Mouse (Mus musculus) hindbrain, postnatal 0 days (tissue): ENCODE measurements at regions not wholly inside any gene's neighbourhood (a gene's known extent, or its start where the extent isn't known, plus 50 kb on each side); places are given as distances from the start of the nearest gene placed in this dataset.

Experiments
- ATAC-seq: fragments of 200-750 bp; cut with Nextera tagmentation; 2 replicates; pipeline ENCODE4 v1.8.0; 2017; ENCODE audit warnings: mild to moderate bottlenecking, moderate TSS enrichment, moderate library complexity
- DNase-seq: peaks from one replicate; pipeline ENCODE4 v3.0.0-alpha.2; 2015; ENCODE audit warnings: low spot score
- H3K27ac ChIP-seq: fragments of 300-500 bp; sonication (generic); 2 replicates; pipeline ENCODE4 v1.5.1; 2014; ENCODE audit warnings: mild to moderate bottlenecking
- H3K27me3 ChIP-seq: fragments of 300-500 bp; sonication (generic); 2 replicates; pipeline ENCODE4 v1.6.1; 2014; ENCODE audit warnings: low read length, mixed read lengths; ENCODE audit not compliant: insufficient read depth
- H3K36me3 ChIP-seq: fragments of 300-500 bp; sonication (generic); 2 replicates; pipeline ENCODE4 v1.6.1; 2014; ENCODE audit warnings: low read length, mixed read lengths; ENCODE audit not compliant: insufficient read depth
- H3K4me1 ChIP-seq: fragments of 300-500 bp; sonication (generic); 2 replicates; pipeline ENCODE4 v1.6.1; 2014; ENCODE audit warnings: antibody characterized with exemption, low read length, mixed read lengths; ENCODE audit not compliant: insufficient read depth
- H3K4me2 ChIP-seq: fragments of 300-500 bp; sonication (generic); 2 replicates; pipeline ENCODE4 v1.6.1; 2014; ENCODE audit warnings: low read depth, mild to moderate bottlenecking, low read length, moderate library complexity, mixed read lengths
- H3K4me3 ChIP-seq: fragments of 300-500 bp; sonication (generic); 2 replicates; pipeline ENCODE4 v1.5.1; 2014; ENCODE audit warnings: low read length
- H3K9ac ChIP-seq: fragments of 300-500 bp; sonication (generic); replicated peaks from 2 replicates; pipeline ENCODE4 v1.6.1; 2014; ENCODE audit warnings: mild to moderate bottlenecking, low read length, moderate library complexity, mixed read lengths
- H3K9me3 ChIP-seq: fragments of 300-500 bp; sonication (generic); 2 replicates; pipeline ENCODE4 v1.6.1; 2016; ENCODE audit warnings: low read length, mixed read lengths
- CTCF ChIP-seq: IDR thresholded peaks from 2 replicates; pipeline ENCODE4 v1.5.1; 2016; ENCODE audit warnings: antibody characterized with exemption, control low read depth, low read depth
- WGBS: fragments of 180-500 bp; shearing (Covaris S2); extraction: QIAGEN DNeasy Blood & Tissue Kit; methylation state at CpG from one replicate; pipeline ENCODE4 v1.1.7; 2014; 5-methylcytosine and 5-hydroxymethylcytosine counted together

GRCm38 (mm10) chr11:48605223-48605824 lies 194.8 kb upstream of the Rack1 start:
- no peak for ATAC-seq
- WGBS: 65% methylated on average over 5 of the region's 5 CpGs
- Histone ChIP-seq H3K27me3 (no peaks in the 10 kb centered on the region), H3K4me1 (no peaks in the 10 kb centered on the region), H3K4me3 (no peak overlapping the region), H3K9ac (no peak overlapping the region), H3K4me2 (no peak overlapping the region), H3K36me3 (no peaks in the 10 kb centered on the region), H3K27ac (no peak overlapping the region), H3K9me3 (no peaks in the 10 kb centered on the region)
- DNase-seq: peak; percentile 28
- TF ChIP-seq CTCF: no peak

- Histone ChIP-seq H3K4me1 (no peaks in the 10 kb centered on the region), H3K9me3 (no peaks in the 10 kb centered on the region), H3K36me3 (no peaks in the 10 kb centered on the region), H3K27ac (no peak overlapping the region), H3K4me3 (no peak overlapping the region), H3K27me3 (no peaks in the 10 kb centered on the region), H3K9ac (no peak overlapping the region), H3K4me2 (no peak overlapping the region)
- 91% methylated on average over 1 of the region's 1 CpGs for WGBS
- DNase-seq: no peak
- no peak for TF ChIP-seq CTCF
- ATAC-seq: no peak
Measured at GRCm38 (mm10) chr11:48601096-48601495, 199.0 kb upstream of the Rack1 start.

GRCm38 (mm10) chr11:48599573-48600127 lies 200.5 kb upstream of the Rack1 start:
- H3K9ac ChIP-seq: no peak overlapping the region
- no peak for TF ChIP-seq CTCF

GRCm38 (mm10) chr11:48599033-48599432 lies 201.1 kb upstream of the Rack1 start:
- H3K9ac ChIP-seq: no peak overlapping the region
- H3K36me3 ChIP-seq: no peaks in the 10 kb centered on the region
- no peaks in the 10 kb centered on the region for H3K27me3 ChIP-seq
- no peak for DNase-seq
- no peak overlapping the region for H3K4me3 ChIP-seq
- TF ChIP-seq CTCF: no peak
- H3K9me3 ChIP-seq: no peaks in the 10 kb centered on the region
- no peak for ATAC-seq
- H3K4me1 ChIP-seq: no peaks in the 10 kb centered on the region
- no peak overlapping the region for H3K27ac ChIP-seq
- H3K4me2 ChIP-seq: no peak overlapping the region

More at GRCm38 (mm10) chr11:48599573-48600127, 200.5 kb upstream of the Rack1 start:
- H3K9me3 ChIP-seq: no peaks in the 10 kb centered on the region
- ATAC-seq (peak; percentile 43; the same call in 1 of the 2 replicates), DNase-seq (peak; percentile 50)
- H3K27me3 ChIP-seq: no peaks in the 10 kb centered on the region
- no peak overlapping the region for H3K4me2 ChIP-seq
- H3K4me1 ChIP-seq: no peaks in the 10 kb centered on the region
- no peak overlapping the region for H3K4me3 ChIP-seq
- WGBS: 43% methylated on average over 5 of the region's 5 CpGs
- no peak overlapping the region for H3K27ac ChIP-seq
- H3K36me3 ChIP-seq: no peaks in the 10 kb centered on the region

- no peak for ATAC-seq
- Histone ChIP-seq H3K4me3 (no peak overlapping the region), H3K27ac (no peak overlapping the region), H3K36me3 (no peaks in the 10 kb centered on the region), H3K9ac (no peak overlapping the region), H3K4me1 (no peaks in the 10 kb centered on the region), H3K27me3 (no peaks in the 10 kb centered on the region), H3K4me2 (no peak overlapping the region), H3K9me3 (no peaks in the 10 kb centered on the region)
- no peak for DNase-seq
- no peak for TF ChIP-seq CTCF
- WGBS: 34% methylated on average over 5 of the region's 5 CpGs
Measured at GRCm38 (mm10) chr11:48594429-48594828, 205.7 kb upstream of the Rack1 start.

GRCm38 (mm10) chr11:48588833-48589649 lies 211.1 kb upstream of the Rack1 start:
- WGBS: 25% methylated on average over 9 of the region's 9 CpGs
- no peaks in the 10 kb centered on the region for H3K9me3 ChIP-seq
- no peak overlapping the region for H3K4me2 ChIP-seq
- H3K27ac ChIP-seq: no peak overlapping the region
- peak; percentile 95 for TF ChIP-seq CTCF
- DNase-seq (peak; percentile 88), ATAC-seq (peak; percentile 66; the same call in 1 of the 2 replicates)
- no peaks in the 10 kb centered on the region for H3K27me3 ChIP-seq
- no peaks in the 10 kb centered on the region for H3K36me3 ChIP-seq
- no peak overlapping the region for H3K4me3 ChIP-seq
- H3K9ac ChIP-seq: no peak overlapping the region
- no peaks in the 10 kb centered on the region for H3K4me1 ChIP-seq
